Mouse (Mus musculus) MEL (cell line): ENCODE results near the gene Meis3. TPM values are rescaled to one million over a fixed set of nuclear protein-coding genes. Genes with fewer than 3 reads are reported as not detected.

ENCODE experiments used
- DNase-seq: peaks from one replicate; pipeline ENCODE4 v3.0.0; 2011; ENCODE audit warnings: low read depth, low spot score
- H3K27ac ChIP-seq: 2 replicates; pipeline ENCODE4 v1.5.1; 2012; ENCODE audit warnings: low read depth, mild to moderate bottlenecking, control low read depth, low read length, moderate library complexity; ENCODE audit not compliant: control insufficient read depth
- H3K27me3 ChIP-seq, 2 experiments: fragments of 150-350 bp in 1 of 2; sonication (generic) in 1 of 2; 2 replicates each; pipeline ENCODE4 v1.6.1; 2012; ENCODE audit warnings: low read length in 2 of 2, mild to moderate bottlenecking in 2 of 2, improper control_type of control experiment in 1 of 2, moderate library complexity in 1 of 2; ENCODE audit not compliant: insufficient read depth in 2 of 2, control insufficient read depth in 1 of 2
- H3K36me3 ChIP-seq, 2 experiments: 2 replicates each; pipeline ENCODE4 v1.6.1; 2012 to 2014; ENCODE audit warnings: low read length in 2 of 2, improper control_type of control experiment in 1 of 2, inconsistent platforms in 1 of 2, mild to moderate bottlenecking in 1 of 2; ENCODE audit not compliant: insufficient read depth in 2 of 2, control insufficient read depth in 1 of 2
- H3K4me1 ChIP-seq, 2 experiments: fragments of 150-350 bp in 1 of 2; sonication (generic) in 1 of 2; 2 replicates each; pipeline ENCODE4 v1.6.1; 2012; ENCODE audit warnings: low read length in 2 of 2, improper control_type of control experiment in 1 of 2, mild to moderate bottlenecking in 1 of 2; ENCODE audit not compliant: insufficient read depth in 2 of 2, control insufficient read depth in 1 of 2
- H3K4me3 ChIP-seq, 2 experiments: fragments of 150-350 bp in 1 of 2; sonication (generic) in 1 of 2; 2 replicates each; pipeline ENCODE4 v1.5.1; 2012; ENCODE audit warnings: low read depth in 2 of 2, low read length in 2 of 2, mild to moderate bottlenecking in 2 of 2, moderate library complexity in 2 of 2, control low read depth in 1 of 2, improper control_type of control experiment in 1 of 2; ENCODE audit not compliant: control insufficient read depth in 1 of 2, insufficient read depth in 1 of 2
- H3K79me2 ChIP-seq: 2 replicates; pipeline ENCODE4 v1.6.1; 2012; ENCODE audit warnings: mild to moderate bottlenecking, low read length, moderate library complexity; ENCODE audit not compliant: control insufficient read depth, poor library complexity, insufficient read depth
- H3K9ac ChIP-seq: 2 replicates; pipeline ENCODE4 v1.6.1; 2012; ENCODE audit warnings: low read depth, mild to moderate bottlenecking, control low read depth, low read length, moderate library complexity; ENCODE audit not compliant: control insufficient read depth, poor library complexity, severe bottlenecking
- H3K9me3 ChIP-seq: fragments of 150-350 bp; sonication (generic); replicated peaks from 2 replicates; pipeline ENCODE4 v1.6.1; 2012; ENCODE audit warnings: mild to moderate bottlenecking, low read length, improper control_type of control experiment, moderate library complexity; ENCODE audit not compliant: insufficient read depth
- CHD1 ChIP-seq: IDR thresholded peaks from 2 replicates; pipeline ENCODE4 v1.6.1; 2012; ENCODE audit warnings: low read depth, mild to moderate bottlenecking, inconsistent platforms, low read length, improper control_type of control experiment
- E2F4 ChIP-seq: IDR thresholded peaks from 2 replicates; pipeline ENCODE4 v1.6.1; 2011; ENCODE audit warnings: low read depth, low read length, improper control_type of control experiment, borderline replicate concordance
- EP300 ChIP-seq, 2 experiments: IDR thresholded peaks; 2 replicates each; pipeline ENCODE4 v1.6.1; 2011; ENCODE audit warnings: improper control_type of control experiment in 2 of 2, low read length in 2 of 2, low read depth in 1 of 2, mild to moderate bottlenecking in 1 of 2
- ETS1 ChIP-seq: IDR thresholded peaks from 2 replicates; pipeline ENCODE4 v1.6.1; 2012; ENCODE audit warnings: low read depth, mild to moderate bottlenecking, inconsistent platforms, low read length, improper control_type of control experiment, moderate library complexity
- GABPA ChIP-seq: IDR thresholded peaks from 2 replicates; pipeline ENCODE4 v1.6.1; 2012; ENCODE audit warnings: low read depth, mild to moderate bottlenecking, inconsistent platforms, low read length, improper control_type of control experiment, moderate library complexity
- GATA1 ChIP-seq: IDR thresholded peaks from 2 replicates; pipeline ENCODE4 v1.6.1; 2011; ENCODE audit warnings: low read depth, low read length, improper control_type of control experiment
- JUND ChIP-seq: IDR thresholded peaks from 2 replicates; pipeline ENCODE4 v1.6.1; 2011; ENCODE audit warnings: low read depth, mild to moderate bottlenecking, improper control_type of control experiment, low read length
- MAX ChIP-seq: IDR thresholded peaks from 2 replicates; pipeline ENCODE4 v1.6.1; 2011; ENCODE audit warnings: low read length, improper control_type of control experiment
- MAZ ChIP-seq: IDR thresholded peaks from 2 replicates; pipeline ENCODE4 v1.6.1; 2012; ENCODE audit warnings: low read depth, mild to moderate bottlenecking, inconsistent platforms, low read length, improper control_type of control experiment
- MYC ChIP-seq: IDR thresholded peaks from 2 replicates; pipeline ENCODE4 v1.6.1; 2011; ENCODE audit warnings: low read depth, mild to moderate bottlenecking, low read length, improper control_type of control experiment, moderate library complexity
- NELFE ChIP-seq: IDR thresholded peaks from 2 replicates; pipeline ENCODE4 v1.6.1; 2011; ENCODE audit warnings: low read depth, low read length, improper control_type of control experiment
- POLR2A ChIP-seq, 2 experiments: IDR thresholded peaks; 2 replicates each; pipeline ENCODE4 v1.6.1; 2011 to 2012; ENCODE audit warnings: low read length in 2 of 2, mild to moderate bottlenecking in 2 of 2, control low read depth in 1 of 2, improper control_type of control experiment in 1 of 2, low read depth in 1 of 2, moderate library complexity in 1 of 2; ENCODE audit not compliant: control insufficient read depth in 1 of 2, insufficient read depth in 1 of 2, poor library complexity in 1 of 2
- POLR2AphosphoS5 ChIP-seq: IDR thresholded peaks from 2 replicates; pipeline ENCODE4 v1.6.1; 2012; ENCODE audit warnings: low read depth, borderline replicate concordance, mild to moderate bottlenecking, inconsistent platforms, low read length, moderate library complexity, mixed read lengths
- SIN3A ChIP-seq: IDR thresholded peaks from 2 replicates; pipeline ENCODE4 v1.6.1; 2012; ENCODE audit warnings: low read length, improper control_type of control experiment, inconsistent platforms
- TAL1 ChIP-seq: IDR thresholded peaks from 2 replicates; pipeline ENCODE4 v1.6.1; 2012; ENCODE audit warnings: mild to moderate bottlenecking, inconsistent platforms, low read length, moderate library complexity, mixed read lengths
- TBP ChIP-seq: IDR thresholded peaks from 2 replicates; pipeline ENCODE4 v1.8.0; 2011; ENCODE audit warnings: low read depth, low read length, improper control_type of control experiment
- TCF12 ChIP-seq: IDR thresholded peaks from 2 replicates; pipeline ENCODE4 v1.6.1; 2014; ENCODE audit warnings: low read depth, mild to moderate bottlenecking, inconsistent platforms, low read length, improper control_type of control experiment, moderate library complexity
- UBTF ChIP-seq: IDR thresholded peaks from 2 replicates; pipeline ENCODE4 v1.6.1; 2012; ENCODE audit warnings: low read depth, mild to moderate bottlenecking, inconsistent platforms, low read length, improper control_type of control experiment, moderate library complexity, borderline replicate concordance; ENCODE audit not compliant: insufficient read depth
- USF1 ChIP-seq: IDR thresholded peaks from 2 replicates; pipeline ENCODE4 v1.6.1; 2014; ENCODE audit warnings: low read depth, mild to moderate bottlenecking, inconsistent platforms, low read length, improper control_type of control experiment, moderate library complexity
- polyA plus RNA-seq, 2 experiments: library from polyadenylated mRNA; stranded (reverse) in 1 of 2; unstranded in 1 of 2; fragments of >175 nt in 1 of 2; fragments of >200 nt in 1 of 2; gene quantifications; 2 replicates each; pipeline versions ENCODE4 v1.2.1 to v1.2.4; 2012; ENCODE audit warnings: low replicate concordance in 2 of 2, low read depth in 1 of 2; ENCODE audit not compliant: insufficient read length in 2 of 2, insufficient read depth in 1 of 2, missing spikeins in 1 of 2
- total RNA-seq: library from RNA; depleted of rRNA; stranded (reverse); fragments of 300-350 nt; gene quantifications from 2 replicates; pipeline ENCODE4 v1.2.3, GENCODE M21; 2012

The Meis3 gene
- total and polyA plus RNA-seq, 3 experiments = 4.8 to 14.9 TPM; not detected in 1

DNA sequence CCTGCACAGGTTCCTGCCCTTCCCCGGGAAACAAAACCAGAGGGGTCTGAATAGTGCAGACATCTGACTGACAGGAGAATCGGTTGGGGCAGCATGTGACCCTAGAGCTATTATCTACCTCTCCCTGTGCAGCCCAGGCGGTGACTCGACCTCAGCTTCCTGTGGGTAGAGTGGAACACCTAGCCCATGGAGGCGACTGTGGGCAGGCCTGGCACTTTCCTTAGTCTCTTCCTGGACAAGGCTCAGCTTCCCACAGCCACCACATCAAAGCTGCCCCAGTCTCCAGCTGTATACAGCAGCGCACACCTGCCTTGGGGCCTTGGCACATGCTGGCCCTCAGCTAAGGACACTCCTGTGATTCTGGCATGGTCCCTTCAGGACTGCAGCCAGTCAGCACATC, 26.2 kb downstream of the Meis3 start:
- no peaks in the 10 kb centered on the region for H3K9me3 ChIP-seq
- no peak overlapping the region for H3K27ac ChIP-seq
- H3K79me2 ChIP-seq = no peaks in the 10 kb centered on the region
- H3K9ac ChIP-seq = no peak overlapping the region
- H3K4me3 ChIP-seq = no peak overlapping the region
- no peaks in the 10 kb centered on the region for H3K27me3 ChIP-seq
- no peaks in the 10 kb centered on the region for H3K36me3 ChIP-seq
- H3K4me1 ChIP-seq = no peaks in the 10 kb centered on the region
- DNase-seq = no peak
- TF ChIP-seq MAX (no peak), TBP (no peak), NELFE (no peak), GABPA (no peak), TCF12 (no peak), MYC (no peak), CHD1 (no peak), JUND (no peak), EP300 (IDR thresholded peaks at IDR 0.05; ENCODE audit: low read depth in 1 of 2, low read length in 2 of 2) (no peak), TAL1 (no peak), GATA1 (no peak), USF1 (no peak), SIN3A (no peak)
- TF ChIP-seq, all 39 proteins: peak for 0

DNA sequence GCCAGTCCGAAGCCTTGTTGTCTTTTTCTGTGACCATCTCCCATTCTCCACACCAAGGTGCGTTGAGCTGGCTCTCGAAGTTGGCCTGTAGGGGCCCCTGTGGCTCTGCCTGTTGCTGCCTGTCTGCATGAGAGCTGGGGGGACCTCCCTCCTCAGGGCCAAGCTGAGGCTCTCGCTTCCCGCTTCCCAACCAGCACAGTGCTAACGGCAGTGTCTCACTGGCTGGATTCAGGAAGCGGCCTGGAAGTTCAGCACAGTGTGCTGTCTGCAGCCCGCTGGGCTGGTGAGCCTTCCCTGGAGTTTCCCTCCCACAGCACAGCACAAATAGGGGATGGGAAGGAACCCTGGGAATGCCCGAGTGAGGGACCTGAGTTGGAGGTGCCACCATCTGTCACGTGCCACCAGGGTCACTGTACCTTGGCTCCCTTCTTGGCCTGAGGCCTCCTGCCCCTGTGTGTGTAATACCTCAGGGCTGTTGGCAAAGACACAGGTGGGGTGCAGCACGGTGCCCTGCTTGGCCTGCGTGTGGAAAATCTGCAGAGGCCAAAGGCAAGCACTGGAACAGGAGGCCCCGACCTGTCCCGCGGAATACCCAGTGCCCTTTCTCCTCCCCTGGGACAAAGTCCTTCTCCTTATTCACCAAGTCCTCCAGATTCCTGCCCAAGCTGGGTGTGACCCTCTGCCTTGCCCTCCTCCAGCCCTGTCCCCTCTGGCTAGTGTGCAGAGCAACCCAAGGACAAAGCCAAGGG, 28.0 kb downstream of the Meis3 start:
- no peak for TF ChIP-seq MAZ
- no peak for TF ChIP-seq POLR2AphosphoS5
- TF ChIP-seq UBTF = no peak
- no peak for TF ChIP-seq MYC
- TF ChIP-seq POLR2A (IDR thresholded peaks at IDR 0.05; ENCODE audit: control insufficient read depth in 1 of 2, insufficient read depth in 1 of 2, low read depth in 1 of 2, low read length in 2 of 2, poor library complexity in 1 of 2) = no peak
- no peak for TF ChIP-seq SIN3A
- no peak for TF ChIP-seq ETS1
- TF ChIP-seq E2F4 = no peak
- no peak for TF ChIP-seq EP300 (IDR thresholded peaks at IDR 0.05; ENCODE audit: low read depth in 1 of 2, low read length in 2 of 2)
- TF ChIP-seq, all 39 proteins: peak for 0
- no peak overlapping the region for H3K4me3 ChIP-seq
- DNase-seq = no peak
- H3K4me1 ChIP-seq = peaks cover 0 to 6% of the 10 kb centered on the region in 2 experiments; a peak in 1 of 4 replicates
- no peaks in the 10 kb centered on the region for H3K79me2 ChIP-seq
- H3K9ac ChIP-seq = no peak overlapping the region
- H3K9me3 ChIP-seq = no peaks in the 10 kb centered on the region
- no peak overlapping the region for H3K27ac ChIP-seq
- H3K36me3 ChIP-seq = no peaks in the 10 kb centered on the region
- no peaks in the 10 kb centered on the region for H3K27me3 ChIP-seq
